Mouse (Mus musculus): ENCODE measurements at regions not wholly inside any gene's neighbourhood (a gene's known extent, or its start where the extent isn't known, plus 50 kb on each side); places are given as distances from the start of the nearest gene placed in this dataset.

GRCm38 (mm10) chr1:185933623-185934022, 183.5 kb downstream of the Lyplal1 start:
- no peak for TF ChIP-seq POLR2AphosphoS5 (IDR thresholded peaks at IDR 0.05; ENCODE audit: insufficient replicate concordance, low read depth, low read length)
- TF ChIP-seq CTCF (IDR thresholded peaks at IDR 0.05; ENCODE audit: low read depth, low read length) = no peak
- no peak for TF ChIP-seq TAL1 (conservative IDR thresholded peaks at IDR 0.05; ENCODE audit: low read depth, low read length)
- TF ChIP-seq GATA2 (IDR thresholded peaks at IDR 0.05; ENCODE audit: borderline replicate concordance, low read depth, low read length) = no peak
- no peak for TF ChIP-seq GATA1 (IDR thresholded peaks at IDR 0.05; ENCODE audit: borderline replicate concordance, low read length)

All from G1E (cell line).